Mouse (Mus musculus) testis, adult 2 months (tissue): ENCODE measurements around the gene Gla.

Source experiments
- CTCF ChIP-seq: fragments of 200-500 bp; IDR thresholded peaks from 2 replicates; pipeline ENCODE4 v1.5.1; 2012; ENCODE audit warnings: low read depth, mild to moderate bottlenecking, inconsistent platforms, low read length, moderate library complexity; ENCODE audit not compliant: control insufficient read depth, insufficient read depth, insufficient replicate concordance
- POLR2A ChIP-seq: fragments of 200-500 bp; IDR thresholded peaks from 2 replicates; pipeline ENCODE4 v1.6.1; 2012; ENCODE audit warnings: low read depth, mild to moderate bottlenecking, inconsistent platforms, low read length, moderate library complexity; ENCODE audit not compliant: control insufficient read depth

- no peak for TF ChIP-seq CTCF
- no peak for TF ChIP-seq POLR2A
These were observed 11.1 kb downstream of the Gla start for GRCm38 (mm10) chrX:134589836-134590235.
